Mouse (Mus musculus) neural tube, embryonic 10.5 days (tissue): ENCODE measurements around the gene Colq.
A peak's percentile ranks its signal among the peaks of the same experiment; 100 is the strongest.

Source experiments
- DNase-seq: peaks from one replicate; pipeline ENCODE4 v3.0.0-alpha.2; 2017; ENCODE audit warnings: low spot score; ENCODE audit errors: extremely low spot score

Colq gene

DNA sequence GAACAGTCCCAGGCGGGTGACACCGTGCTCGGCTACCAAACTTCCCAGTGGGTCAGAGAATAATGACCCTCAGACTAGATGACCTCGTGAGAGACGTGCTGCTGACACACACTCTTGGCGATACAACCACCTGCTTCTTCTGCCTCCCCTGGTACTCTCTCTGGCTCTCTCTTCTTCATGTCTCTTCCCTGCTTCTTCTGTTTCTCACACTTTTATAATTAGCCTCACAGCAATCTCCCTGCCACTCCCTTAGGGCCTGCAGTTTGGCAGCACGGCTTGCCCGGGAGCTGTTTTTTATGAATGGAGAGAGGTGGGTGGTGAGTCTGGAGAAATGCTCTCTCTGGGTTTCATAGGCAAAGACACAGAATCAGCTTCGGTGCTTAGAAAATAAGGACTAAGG lies 15.3 kb downstream of the Colq start:
- DNase-seq = no peak

DNA sequence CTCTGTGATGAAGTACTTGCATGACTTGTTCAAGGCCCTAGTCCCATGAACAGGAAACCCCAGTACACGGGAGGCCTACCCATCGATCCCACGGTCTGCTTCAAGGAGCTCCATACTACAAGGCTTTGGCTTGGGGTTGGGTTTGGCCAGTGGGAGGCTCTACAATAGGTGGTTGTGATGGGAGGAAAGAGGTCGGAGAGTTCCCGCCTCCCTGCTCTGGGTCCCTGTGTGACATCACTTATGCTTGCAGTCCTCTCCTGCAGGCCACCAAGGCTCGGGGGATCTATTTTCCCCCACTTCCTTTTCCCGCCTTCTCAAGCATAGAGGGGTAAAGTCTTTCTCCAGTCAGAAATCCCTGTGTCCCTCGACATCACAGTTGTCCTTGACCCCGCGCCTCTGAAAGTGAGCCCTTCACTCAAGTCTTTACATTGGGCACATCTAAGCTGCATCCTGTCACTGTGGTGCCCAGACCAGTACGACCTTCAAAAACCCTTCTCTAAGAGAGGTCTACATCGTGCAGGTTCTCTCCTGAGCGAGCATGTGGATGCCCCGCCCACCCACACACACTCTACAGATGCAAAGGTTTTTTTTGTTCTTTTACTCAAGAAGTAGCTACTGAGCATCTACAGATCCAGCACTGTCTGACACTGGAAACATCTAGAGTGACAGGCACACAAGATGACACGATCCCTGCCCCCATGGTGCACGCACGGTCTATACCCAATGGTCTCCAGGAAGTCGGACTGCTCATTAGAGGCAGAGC lies 16.1 kb downstream of the Colq start:
- DNase-seq = no peak

- DNase-seq = no peak
These were observed 18.5 kb downstream of the Colq start for GRCm38 (mm10) chr14:31572561-31573175.

- DNase-seq = no peak
These were observed 19.7 kb downstream of the Colq start for GRCm38 (mm10) chr14:31571419-31571818.

DNA sequence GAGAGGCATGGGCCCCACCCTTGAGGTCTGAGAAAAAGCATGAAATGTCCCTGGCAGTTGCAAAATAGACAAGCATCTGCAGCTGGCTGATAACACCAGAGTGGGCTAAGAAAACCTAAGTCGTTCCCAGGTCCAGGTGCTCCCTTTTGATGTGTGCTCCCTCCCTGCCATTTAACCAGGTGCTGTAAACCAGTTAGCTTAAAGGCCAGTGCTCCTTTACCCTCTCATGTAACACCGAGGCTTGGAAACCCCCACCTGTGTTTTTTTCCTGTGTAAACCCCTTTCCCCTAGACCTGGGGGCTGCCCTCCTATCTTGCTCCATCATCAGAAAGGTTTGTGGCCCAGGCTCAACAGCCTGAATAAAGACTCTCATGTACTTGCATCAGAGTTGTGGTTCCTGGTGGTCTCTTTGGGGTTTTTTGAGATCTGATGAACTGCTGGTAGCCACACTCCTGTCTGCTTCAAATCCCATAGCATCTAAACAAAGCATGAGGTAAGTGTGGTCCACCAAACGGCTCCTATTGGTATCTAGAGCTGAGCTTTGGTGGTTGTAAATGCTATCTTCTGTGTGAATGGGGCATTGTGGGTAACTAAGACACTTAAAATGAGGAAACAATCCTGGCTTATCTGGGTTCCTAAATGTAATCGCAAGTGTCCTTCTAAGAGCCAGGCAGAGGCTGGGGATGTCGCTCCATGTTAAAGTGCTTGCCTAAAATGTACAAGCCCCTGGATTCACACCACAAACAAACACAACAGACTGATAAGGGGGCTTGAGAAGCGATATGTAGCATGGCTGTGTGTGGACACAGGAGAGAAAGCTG lies 20.8 kb downstream of the Colq start:
- DNase-seq = no peak

DNA sequence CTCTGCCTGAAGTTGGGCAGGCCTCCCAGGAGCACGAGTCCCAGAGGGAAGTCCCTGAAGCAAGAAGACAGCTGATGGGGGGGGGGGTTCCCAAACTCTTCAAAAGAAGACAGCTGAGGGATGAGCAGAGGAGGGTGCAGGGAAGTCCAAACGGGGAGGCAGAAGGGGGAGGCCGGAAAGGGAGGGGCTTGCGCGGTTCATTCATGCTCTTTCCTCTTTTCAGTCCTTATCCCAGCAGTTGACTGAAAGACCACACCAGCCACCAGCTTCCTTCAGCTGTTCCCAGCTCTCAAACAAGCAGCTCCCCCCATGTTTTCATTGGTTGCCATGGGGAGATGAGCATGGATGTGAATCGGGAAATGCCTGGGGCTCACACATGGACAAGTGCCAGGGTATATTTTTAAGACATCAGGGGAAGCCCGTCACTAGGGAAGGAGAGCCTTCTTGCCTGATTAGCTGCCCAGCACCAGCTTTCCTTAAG lies 22.0 kb downstream of the Colq start:
- no peak for DNase-seq

DNA sequence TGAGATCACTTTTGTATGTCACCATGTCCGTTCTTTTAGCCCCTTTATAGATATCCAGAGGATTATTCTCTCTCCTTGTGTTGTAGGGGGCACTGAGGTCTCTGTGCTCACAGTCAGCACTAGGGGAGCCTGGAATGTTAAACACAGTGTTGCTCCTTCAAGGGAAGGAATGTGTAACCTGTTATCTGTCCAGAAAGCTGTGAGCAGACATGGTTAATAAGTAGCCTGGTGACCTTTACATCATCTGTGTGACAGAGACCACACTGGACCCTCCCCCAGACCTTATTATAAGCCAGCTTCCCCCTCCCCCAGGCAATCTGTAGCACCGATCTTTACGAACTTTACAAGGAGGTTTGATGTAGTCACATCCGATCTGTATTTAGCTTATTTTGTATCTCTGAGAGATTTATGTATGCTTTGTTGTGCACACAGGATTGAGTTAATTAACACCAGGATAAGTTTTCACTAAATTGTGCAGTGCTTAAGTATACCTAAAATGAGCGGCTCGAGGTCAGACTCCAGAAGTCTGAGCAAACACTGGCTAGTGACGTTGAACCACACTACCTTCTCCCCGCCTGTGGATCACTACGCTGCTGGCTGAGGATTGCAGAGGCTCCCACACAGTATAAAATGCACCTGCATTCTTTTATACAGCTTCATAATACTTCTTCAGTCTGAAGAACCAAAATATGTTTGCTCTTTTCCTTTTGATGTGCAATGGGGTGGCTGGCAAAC lies 25.5 kb downstream of the Colq start:
- DNase-seq = no peak

DNA sequence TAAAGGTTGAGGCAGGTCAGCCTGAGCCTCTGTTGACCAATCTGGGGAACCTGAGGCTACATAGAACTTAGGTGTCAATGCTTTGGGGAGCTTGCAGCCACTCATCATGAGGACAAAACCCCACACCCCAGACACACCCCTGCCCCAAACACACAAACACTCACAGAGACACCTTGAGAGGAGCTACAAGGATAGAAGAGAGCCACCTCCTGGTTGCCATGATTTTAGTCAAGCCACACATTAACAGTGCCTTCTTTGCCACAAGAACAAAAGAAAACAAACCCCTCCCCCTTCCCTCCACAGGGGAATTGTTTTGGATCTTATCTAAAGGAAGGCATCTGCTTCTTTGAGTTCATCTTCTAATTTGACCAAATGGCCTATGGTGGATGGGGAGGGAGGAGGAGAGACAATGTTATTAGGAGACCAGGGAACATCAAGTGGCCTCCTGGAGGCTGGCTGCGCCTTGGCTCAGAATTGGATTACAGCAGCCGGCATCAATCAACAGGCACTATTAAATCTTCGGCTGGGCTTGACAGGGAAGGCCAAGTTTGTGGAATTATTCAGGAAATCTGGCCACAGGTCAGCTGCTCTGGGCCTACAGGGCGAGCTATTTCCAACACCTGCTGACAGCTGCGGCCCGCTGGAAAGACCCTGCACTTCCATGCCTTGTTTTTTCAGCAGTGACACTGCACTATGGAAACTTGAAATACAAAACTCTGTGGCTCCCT lies 26.5 kb downstream of the Colq start:
- peak; percentile 42 for DNase-seq

DNA sequence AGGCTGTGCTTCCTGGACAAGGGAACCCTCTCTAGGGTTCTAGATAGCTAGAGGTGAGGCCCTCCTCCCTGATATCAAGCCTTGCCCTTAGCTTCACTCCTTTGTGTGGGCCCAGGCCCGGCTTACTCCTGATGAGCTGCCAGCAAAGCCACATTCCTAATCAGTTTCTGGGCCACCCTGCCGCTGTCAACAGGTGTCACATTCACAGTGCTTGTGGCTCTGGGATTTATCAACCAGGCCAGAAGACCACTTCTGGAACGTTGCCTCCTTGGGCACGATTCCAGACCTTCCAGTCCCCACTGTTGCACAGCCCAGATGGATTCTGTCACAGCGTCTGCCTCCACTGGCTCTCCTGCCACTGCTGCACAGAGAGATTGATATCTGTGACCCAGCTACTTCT lies 30.3 kb downstream of the Colq start:
- no peak for DNase-seq

DNA sequence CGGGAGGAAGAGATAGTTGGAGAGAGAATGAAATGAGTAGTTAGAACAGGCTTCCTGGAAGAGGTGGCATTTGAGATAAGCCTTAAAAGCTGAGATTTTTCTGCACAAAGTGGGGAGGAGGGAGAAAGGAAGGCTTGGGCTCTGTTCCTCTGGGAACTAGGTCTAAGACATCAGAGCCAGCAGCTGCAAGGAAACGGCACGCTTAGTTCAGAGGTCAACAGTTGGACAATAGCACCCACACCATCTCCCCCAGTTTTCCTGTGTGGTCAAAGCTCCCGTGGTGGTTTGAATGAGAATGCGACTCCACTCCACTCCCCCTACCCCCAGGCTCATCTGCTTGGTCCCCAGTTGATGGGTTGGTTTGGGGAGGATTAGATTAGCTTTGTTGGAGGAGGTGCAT lies 31.9 kb downstream of the Colq start:
- DNase-seq = no peak

DNA sequence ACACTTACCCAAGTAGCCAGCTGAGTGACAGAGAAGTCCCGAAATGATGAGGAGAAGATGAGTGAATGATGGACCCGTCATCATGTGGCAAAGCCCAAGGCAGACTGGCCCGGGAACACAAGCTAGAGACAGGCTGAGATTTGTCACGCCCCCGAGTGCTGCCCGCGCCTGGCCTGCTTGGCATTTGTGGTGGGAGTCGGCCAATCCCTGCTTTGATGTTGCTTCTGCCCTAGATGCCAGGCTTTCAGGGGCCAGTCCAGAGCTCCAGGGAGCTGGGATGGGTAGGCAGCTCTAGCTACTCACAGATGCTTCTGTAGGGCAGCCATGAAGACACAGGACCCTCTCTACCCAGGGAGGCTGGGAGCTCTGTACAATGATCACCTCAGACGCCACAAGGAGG lies 33.4 kb downstream of the Colq start:
- DNase-seq = no peak

DNA sequence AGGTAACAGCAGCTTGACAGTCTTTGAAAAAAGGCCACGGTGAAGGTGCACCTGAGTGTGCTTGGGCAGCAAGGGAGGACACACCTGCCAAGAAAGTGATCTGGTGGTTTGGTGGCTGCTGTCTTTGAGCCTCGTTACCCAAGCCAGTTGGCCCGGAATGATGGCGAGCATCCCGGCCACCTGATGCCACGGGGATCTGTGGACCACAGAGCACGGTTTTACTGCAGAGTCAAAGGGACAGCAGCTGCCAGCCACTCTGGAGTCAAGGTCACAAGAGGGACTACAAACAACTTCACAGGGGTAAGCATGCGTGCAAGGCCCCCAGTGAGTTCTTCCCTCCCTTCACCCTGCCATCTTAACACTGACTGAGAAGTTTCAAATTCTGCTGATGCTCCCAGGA lies 33.9 kb downstream of the Colq start:
- no peak for DNase-seq

- no peak for DNase-seq
These were observed 34.5 kb downstream of the Colq start for GRCm38 (mm10) chr14:31556526-31557260.

DNA sequence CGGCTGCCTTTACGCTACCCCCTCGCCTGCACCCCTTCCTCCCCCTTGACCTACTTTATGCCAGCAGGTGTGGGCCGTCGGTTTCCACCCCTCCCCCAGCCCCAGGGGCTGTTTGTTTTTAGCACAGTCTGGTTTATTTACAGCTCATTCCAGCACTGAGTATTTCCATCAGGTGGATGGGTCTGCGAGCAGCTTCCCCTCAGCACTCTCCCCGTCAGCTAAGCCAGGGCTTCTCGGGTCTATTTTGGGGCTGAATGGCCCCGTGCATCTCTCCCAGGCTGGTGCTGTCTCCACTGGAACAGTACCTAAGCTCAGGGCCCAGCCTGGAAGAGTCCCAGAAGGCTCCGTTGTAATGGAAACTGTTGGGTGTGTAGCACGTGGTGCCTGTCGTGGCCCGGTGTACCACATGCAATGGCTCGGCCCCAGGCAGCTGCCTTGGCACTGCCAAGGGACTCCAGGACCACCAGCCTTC lies 35.1 kb downstream of the Colq start:
- no peak for DNase-seq

DNA sequence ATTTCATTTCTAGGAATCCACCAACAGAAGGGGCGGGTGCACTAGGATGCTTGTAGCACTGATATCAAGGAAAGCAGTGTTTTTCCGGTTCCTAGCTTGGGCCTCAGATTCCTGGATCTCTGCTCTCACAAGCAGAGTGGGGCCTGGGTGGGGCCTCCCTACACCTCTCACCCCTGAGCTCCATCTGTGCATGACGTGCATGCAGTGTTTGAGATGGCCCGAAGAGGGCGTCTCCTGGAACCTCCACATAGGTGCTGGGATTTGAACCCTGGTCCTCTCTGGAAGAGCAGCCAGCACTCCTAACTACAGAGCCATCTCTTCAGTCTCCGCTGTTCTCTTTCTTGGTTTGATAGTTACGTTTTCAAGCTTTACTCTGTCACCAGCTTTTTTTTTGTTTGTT lies 36.1 kb downstream of the Colq start:
- DNase-seq = no peak

- no peak for DNase-seq
These were observed 47.2 kb downstream of the Colq start for GRCm38 (mm10) chr14:31543885-31544442.

- no peak for DNase-seq
These were observed 53.8 kb downstream of the Colq start for GRCm38 (mm10) chr14:31537298-31537697.

DNA sequence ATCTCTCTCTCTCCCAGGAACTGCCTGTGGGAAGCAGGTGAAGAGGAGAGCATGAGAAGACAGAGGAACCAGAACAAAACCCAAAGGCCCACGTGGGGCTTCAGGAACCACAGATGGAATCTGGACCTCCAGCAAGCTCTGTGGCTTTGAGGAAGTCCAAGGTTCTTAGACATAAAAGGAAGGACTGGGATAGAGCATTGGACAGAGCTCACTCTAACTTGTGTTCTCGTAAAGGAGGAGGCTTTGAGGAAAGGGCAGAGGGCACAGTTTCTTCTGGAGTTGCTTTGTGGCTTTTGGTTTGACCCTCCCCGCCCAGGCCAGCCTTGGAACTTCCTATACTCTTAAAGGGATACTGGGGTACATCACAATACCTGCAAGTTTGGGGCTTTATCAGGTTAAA lies 58.5 kb downstream of the Colq start:
- no peak for DNase-seq

DNA sequence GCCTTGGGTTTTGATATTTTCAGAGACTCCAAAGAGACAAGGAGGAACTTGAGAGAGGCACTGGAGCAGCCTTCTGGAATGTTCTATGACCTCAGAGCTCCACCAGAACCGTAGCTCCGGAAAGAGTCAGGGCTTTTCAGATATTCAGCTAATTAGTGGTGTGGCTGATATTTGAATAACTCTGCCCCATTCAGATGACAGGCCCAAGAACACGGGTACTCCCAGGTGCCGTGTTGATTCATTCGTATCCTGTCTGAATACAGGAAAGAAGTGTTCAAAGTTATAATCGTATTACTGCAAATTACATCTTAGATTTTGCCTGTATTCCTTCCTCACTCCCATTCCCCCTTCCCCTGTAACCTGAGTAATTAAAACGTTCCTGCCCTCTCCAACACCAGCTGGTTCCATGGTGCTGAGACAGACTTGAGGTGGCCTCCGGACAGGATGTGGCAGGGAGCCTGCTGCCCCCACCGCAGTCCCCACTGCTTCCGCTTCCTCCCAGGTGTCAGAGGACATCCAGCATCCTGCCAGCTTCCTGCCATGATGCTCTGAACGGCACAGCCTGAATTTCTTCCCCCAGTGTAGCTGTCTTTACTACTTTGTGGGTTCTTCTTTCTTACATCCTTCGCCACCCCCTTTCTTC lies 59.5 kb downstream of the Colq start:
- DNase-seq = no peak
